Mouse (Mus musculus) limb, embryonic 10.5 days (tissue): ENCODE data around the gene Bicd2. TPM values are rescaled to one million over a fixed set of nuclear protein-coding genes. Genes with fewer than 3 reads are reported as not detected.

Source experiments
- DNase-seq: peaks from one replicate; pipeline ENCODE4 v3.0.0-alpha.2; 2017; ENCODE audit warnings: low spot score
- H3K27ac ChIP-seq: fragments of 300-500 bp; sonication (generic); 2 replicates; pipeline ENCODE4 v1.5.1; 2016; ENCODE audit warnings: mild to moderate bottlenecking
- H3K27me3 ChIP-seq: fragments of 300-500 bp; sonication (generic); 2 replicates; pipeline ENCODE4 v1.6.1; 2016; ENCODE audit warnings: low read depth, mild to moderate bottlenecking; ENCODE audit not compliant: poor library complexity, severe bottlenecking
- H3K36me3 ChIP-seq: fragments of 300-500 bp; sonication (generic); 2 replicates; pipeline ENCODE4 v1.6.1; 2016; ENCODE audit warnings: mild to moderate bottlenecking, moderate library complexity
- H3K4me1 ChIP-seq: fragments of 300-500 bp; sonication (generic); 2 replicates; pipeline ENCODE4 v1.6.1; 2016
- H3K4me3 ChIP-seq: fragments of 300-500 bp; sonication (generic); 2 replicates; pipeline ENCODE4 v1.5.1; 2016; ENCODE audit warnings: mild to moderate bottlenecking, moderate library complexity
- H3K9me3 ChIP-seq: fragments of 300-500 bp; sonication (generic); replicated peaks from 2 replicates; pipeline ENCODE4 v1.6.1; 2016; ENCODE audit warnings: mild to moderate bottlenecking
- WGBS: fragments of 180-500 bp; shearing (Covaris S2); methylation state at CpG from one replicate; pipeline ENCODE4 v1.1.7; 2016; 5-methylcytosine and 5-hydroxymethylcytosine counted together
- polyA plus RNA-seq: library from polyadenylated mRNA; unstranded; fragments of >200 nt; fragmentation: Nextera tagmentation; extraction: Ambion mirVana; gene quantifications from 2 replicates; pipeline ENCODE4 v1.2.1, GENCODE M21; 2016

The Bicd2 gene
- polyA plus RNA-seq, 1 experiment from 2014 or later, result 31.2 TPM

- DNase-seq, result no peak
Observed at GRCm38 (mm10) chr13:49316386-49317162, 24.8 kb upstream of the Bicd2 start.

DNA sequence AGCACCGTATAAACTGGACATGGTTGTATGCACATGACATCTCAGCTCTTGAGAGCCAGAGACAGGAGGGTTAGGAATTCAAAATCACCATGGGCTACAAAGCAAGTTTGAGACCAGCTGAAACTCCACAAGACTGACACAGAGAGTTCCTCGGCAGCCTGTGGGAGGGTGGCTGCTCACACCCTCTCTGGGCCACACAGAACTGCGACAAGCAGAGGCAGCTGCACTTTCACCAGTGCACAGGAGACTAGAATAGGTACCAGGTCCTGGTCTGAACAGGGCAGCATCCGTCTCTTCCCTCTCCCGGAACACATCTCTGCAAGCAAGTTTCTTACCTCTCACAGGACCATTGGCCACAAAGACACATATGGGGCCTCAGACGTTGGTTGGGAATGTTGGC lies 23.9 kb upstream of the Bicd2 start:
- Histone ChIP-seq H3K4me1 (peaks cover 21% of the 10 kb centered on the region), H3K36me3 (no peaks in the 10 kb centered on the region), H3K4me3 (no peak overlapping the region), H3K27ac (peak overlapping the region; percentile 7; the same call in 1 of the 2 replicates), H3K9me3 (no peaks in the 10 kb centered on the region), H3K27me3 (no peaks in the 10 kb centered on the region)
- no peak for DNase-seq
- 83% methylated on average over 6 of the region's 6 CpGs for WGBS

More at GRCm38 (mm10) chr13:49316386-49317162, 24.8 kb upstream of the Bicd2 start:
- no peaks in the 10 kb centered on the region for H3K27me3 ChIP-seq
- H3K4me3 ChIP-seq, result no peak overlapping the region
- peaks cover 16% of the 10 kb centered on the region for H3K4me1 ChIP-seq
- H3K27ac ChIP-seq, result no peak overlapping the region
- WGBS, result 80% methylated on average over 9 of the region's 9 CpGs
- no peaks in the 10 kb centered on the region for H3K9me3 ChIP-seq
- H3K36me3 ChIP-seq, result no peaks in the 10 kb centered on the region

DNA sequence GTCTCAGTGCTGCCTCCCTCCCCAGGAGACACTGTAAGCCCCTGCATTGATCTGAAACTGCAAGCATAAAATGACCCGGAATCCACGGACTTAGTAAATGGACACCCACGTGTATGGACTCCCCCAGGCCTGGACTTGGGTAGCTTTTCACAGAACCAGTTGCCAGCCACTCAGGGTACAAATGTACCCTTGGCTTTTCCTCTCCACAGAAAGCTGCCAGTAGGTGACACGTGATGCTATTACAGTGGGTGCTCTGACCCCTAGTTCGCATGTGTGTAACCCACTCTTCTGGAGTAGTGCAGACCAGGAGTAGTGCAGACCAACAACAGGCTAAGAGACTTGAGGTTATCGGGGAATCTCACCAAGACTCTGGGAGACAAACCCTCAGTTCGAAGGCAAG lies 23.5 kb upstream of the Bicd2 start:
- H3K27me3 ChIP-seq, result no peaks in the 10 kb centered on the region
- H3K4me3 ChIP-seq, result no peak overlapping the region
- no peak overlapping the region for H3K27ac ChIP-seq
- no peaks in the 10 kb centered on the region for H3K36me3 ChIP-seq
- 87% methylated on average over 7 of the region's 7 CpGs for WGBS
- DNase-seq, result no peak
- no peaks in the 10 kb centered on the region for H3K9me3 ChIP-seq
- peaks cover 21% of the 10 kb centered on the region for H3K4me1 ChIP-seq

- Histone ChIP-seq H3K9me3 (no peaks in the 10 kb centered on the region), H3K4me1 (peaks cover 21% of the 10 kb centered on the region), H3K27me3 (no peaks in the 10 kb centered on the region), H3K36me3 (no peaks in the 10 kb centered on the region), H3K4me3 (peak within 1 kb of the TSS; percentile 47), H3K27ac (peak within 1 kb of the TSS; percentile 83)
- 10% methylated on average over 10 of the region's 10 CpGs for WGBS
- peak; percentile 70 for DNase-seq
Observed at GRCm38 (mm10) chr13:49320040-49320439, 21.3 kb upstream of the Bicd2 start, which contains the start of gene Fgd3. Gene Fgd3, minus strand, starts transcription at chr13:49320311.

DNA sequence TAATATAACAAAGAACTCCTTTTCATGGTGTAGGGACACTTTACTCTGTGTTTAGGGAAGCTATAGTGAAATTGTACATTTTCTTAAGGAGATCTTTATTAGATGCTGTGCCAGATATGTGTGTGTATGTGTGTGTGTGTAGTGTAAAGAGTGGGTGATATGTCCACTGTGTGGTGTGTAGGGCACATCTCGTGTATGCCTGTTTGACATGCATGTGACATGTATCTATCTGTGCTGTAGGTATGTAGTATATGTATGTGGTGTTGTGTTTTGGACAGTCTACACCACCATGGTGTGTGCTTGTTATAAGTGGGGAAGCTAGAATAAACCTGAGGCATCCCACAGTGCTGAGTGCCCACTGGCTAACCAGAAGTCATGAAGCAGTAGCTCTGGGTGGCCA lies 20.9 kb upstream of the Bicd2 start:
- Histone ChIP-seq H3K4me3 (peak overlapping the region; percentile 47), H3K9me3 (no peaks in the 10 kb centered on the region), H3K4me1 (peaks cover 21% of the 10 kb centered on the region), H3K27ac (peak overlapping the region; percentile 83; the same call in 1 of the 2 replicates), H3K36me3 (no peaks in the 10 kb centered on the region), H3K27me3 (no peaks in the 10 kb centered on the region)
- DNase-seq, result no peak
- 83% methylated on average over 1 of the region's 1 CpGs for WGBS

DNA sequence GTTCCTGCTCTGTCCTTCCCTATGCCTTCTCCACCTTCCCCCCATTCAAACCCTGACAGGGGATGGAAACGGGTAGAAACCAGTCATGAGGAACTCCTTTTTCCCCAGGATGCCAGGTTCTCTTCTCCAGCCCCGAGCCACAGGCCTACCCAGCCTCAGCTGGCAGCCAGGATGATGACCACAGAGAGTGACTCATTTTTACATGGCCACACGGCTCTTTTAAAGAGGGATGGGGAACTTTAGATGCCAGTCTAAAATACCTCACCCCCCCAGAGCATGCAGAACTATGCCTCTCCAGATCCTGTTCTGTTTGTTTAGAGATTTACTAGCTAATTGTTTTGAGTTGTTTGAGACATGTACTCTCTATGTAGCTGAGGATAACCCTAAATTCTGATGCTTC lies 19.9 kb upstream of the Bicd2 start:
- Histone ChIP-seq H3K36me3 (no peaks in the 10 kb centered on the region), H3K27me3 (no peaks in the 10 kb centered on the region), H3K9me3 (no peaks in the 10 kb centered on the region), H3K4me3 (no peak overlapping the region), H3K4me1 (peaks cover 21% of the 10 kb centered on the region), H3K27ac (no peak overlapping the region)
- 85% methylated on average over 3 of the region's 3 CpGs for WGBS
- no peak for DNase-seq

DNA sequence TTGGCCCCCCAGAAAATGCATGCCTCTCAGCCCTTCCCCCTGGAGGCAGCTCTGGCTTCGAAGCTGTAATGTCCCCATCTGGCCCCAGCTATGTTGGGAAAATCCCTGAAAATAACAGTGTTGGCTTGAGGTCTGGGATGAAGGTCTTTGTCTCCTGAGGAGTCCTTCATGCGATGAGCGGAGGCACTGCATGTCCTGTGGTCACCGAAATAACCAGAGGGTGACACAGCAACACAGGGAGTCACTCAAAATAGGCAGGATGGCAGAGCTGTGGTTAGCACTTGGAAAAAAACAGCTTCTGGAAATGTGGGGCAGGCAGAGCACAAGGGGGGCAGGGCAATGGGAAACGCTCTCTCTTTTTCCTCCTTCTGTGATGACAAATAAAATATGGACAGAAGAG lies 19.2 kb upstream of the Bicd2 start:
- 0 out of 2 replicates have a peak overlapping the region, but pooled peaks have one; percentile 25 for H3K27ac ChIP-seq
- no peaks in the 10 kb centered on the region for H3K27me3 ChIP-seq
- DNase-seq, result no peak

DNA sequence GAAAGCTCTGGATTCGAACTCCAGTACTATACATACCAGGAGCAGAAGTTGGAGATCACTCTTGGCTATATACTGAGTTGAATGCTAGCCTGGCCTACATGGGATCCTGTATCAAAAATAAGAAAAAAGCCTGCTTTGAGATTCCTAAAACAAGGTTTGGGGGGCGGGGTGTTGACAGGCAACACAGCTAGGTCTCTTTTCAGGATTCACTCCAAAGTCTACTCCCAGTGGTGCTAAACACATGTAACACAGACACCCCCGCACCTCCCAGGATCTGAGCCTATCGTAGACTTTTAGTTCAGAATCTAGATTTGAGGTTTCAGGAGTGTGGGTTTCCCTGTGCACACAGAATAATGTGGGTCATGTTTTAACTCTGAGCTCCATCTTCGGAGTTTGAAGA lies 18.6 kb upstream of the Bicd2 start:
- Histone ChIP-seq H3K9me3 (no peaks in the 10 kb centered on the region), H3K27ac (no peak overlapping the region), H3K4me3 (no peak overlapping the region), H3K4me1 (peaks cover 21% of the 10 kb centered on the region), H3K27me3 (no peaks in the 10 kb centered on the region), H3K36me3 (no peaks in the 10 kb centered on the region)
- 90% methylated on average over 5 of the region's 5 CpGs for WGBS
- DNase-seq, result no peak

More for the DNA sequence above, 19.2 kb upstream of the Bicd2 start:
- Histone ChIP-seq H3K36me3 (no peaks in the 10 kb centered on the region), H3K9me3 (no peaks in the 10 kb centered on the region), H3K4me1 (peaks cover 21% of the 10 kb centered on the region), H3K4me3 (no peak overlapping the region)
- 89% methylated on average over 5 of the region's 5 CpGs for WGBS

- Histone ChIP-seq H3K27me3 (no peaks in the 10 kb centered on the region), H3K36me3 (no peaks in the 10 kb centered on the region), H3K27ac (no peak overlapping the region), H3K4me1 (peaks cover 14% of the 10 kb centered on the region), H3K4me3 (no peak overlapping the region), H3K9me3 (no peaks in the 10 kb centered on the region)
- WGBS, result 91% methylated on average over 5 of the region's 5 CpGs
- DNase-seq, result no peak
Observed at GRCm38 (mm10) chr13:49324871-49325270, 16.5 kb upstream of the Bicd2 start.

DNA sequence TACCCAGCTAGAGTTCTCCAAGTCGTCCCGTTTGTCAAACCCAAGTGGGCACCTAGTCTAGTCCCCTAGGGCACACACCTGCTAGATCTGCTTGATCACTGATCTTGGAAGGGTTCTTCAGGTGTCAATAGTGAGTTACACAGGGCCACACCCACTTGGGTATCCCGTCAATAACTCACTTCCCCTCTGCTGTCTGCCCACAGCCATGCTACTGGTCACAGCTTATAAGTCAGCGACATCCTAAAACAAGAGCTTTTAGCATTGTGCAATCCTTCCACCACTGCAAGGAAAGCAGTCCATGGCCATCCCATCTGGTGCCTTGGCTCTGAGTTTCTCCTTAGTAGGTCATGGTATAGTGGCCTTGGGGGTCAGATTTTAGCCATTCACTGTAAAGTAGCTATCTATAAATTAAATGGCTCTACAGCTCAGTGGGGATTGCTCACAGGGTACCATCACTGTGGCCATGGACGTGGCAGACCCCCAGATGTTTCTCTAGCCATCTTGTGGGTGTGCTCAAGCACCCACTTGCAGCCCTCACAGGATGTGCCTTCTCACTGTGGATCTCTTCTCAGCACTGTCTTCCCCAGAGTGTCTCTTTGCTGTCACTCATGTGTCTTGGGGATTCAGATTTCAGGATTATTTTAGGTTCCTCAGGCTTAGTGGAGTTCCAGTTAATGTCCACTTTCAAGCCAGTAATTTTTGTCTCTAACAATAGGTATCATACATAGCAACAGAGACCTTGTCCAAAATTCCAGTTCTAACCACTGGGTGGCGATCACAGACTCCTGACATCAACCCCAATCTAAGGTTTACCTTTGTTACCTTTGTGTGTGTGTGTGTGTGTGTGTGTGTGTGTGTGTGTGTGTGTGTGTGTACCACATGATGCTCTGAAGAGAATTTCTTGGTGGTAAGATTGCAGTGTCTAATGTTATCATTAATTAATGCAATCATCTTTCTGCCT lies 14.9 kb upstream of the Bicd2 start:
- Histone ChIP-seq H3K9me3 (no peaks in the 10 kb centered on the region), H3K27ac (no peak overlapping the region), H3K27me3 (no peaks in the 10 kb centered on the region), H3K36me3 (no peaks in the 10 kb centered on the region), H3K4me3 (no peak overlapping the region), H3K4me1 (0 out of 2 replicates have a peak, but pooled peaks cover 5% of the 10 kb centered on the region)
- 61% methylated on average over 6 of the region's 6 CpGs for WGBS
- DNase-seq, result peak; percentile 48

- WGBS, result 88% methylated on average over 4 of the region's 4 CpGs
- H3K36me3 ChIP-seq, result no peaks in the 10 kb centered on the region
- no peaks in the 10 kb centered on the region for H3K27me3 ChIP-seq
Observed at GRCm38 (mm10) chr13:49328101-49328500, 13.3 kb upstream of the Bicd2 start.

DNA sequence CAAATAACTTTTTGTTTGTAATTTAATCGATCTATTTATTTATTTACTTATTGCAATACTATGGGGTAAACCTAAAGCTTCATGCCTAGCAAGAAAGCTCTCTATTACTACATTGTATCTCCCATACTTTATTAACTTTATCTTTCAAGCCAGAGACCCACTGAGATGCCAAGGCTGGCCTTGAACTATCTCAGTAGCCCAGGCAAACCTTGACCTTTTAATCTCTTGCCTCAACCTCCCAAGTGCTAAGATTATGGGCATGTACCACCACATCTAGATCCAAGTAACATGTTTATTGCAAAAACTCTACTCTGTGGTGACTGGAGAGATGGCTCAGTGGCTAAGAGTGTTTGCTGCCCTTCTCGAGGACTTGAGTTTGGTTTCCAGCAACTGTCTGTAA lies 8.1 kb upstream of the Bicd2 start:
- H3K9me3 ChIP-seq, result no peaks in the 10 kb centered on the region
- no peaks in the 10 kb centered on the region for H3K36me3 ChIP-seq
- H3K4me3 ChIP-seq, result no peak overlapping the region
- DNase-seq, result no peak
- peaks cover 11% of the 10 kb centered on the region for H3K4me1 ChIP-seq
- no peaks in the 10 kb centered on the region for H3K27me3 ChIP-seq
- H3K27ac ChIP-seq, result no peak overlapping the region
- 78% methylated on average over 2 of the region's 2 CpGs for WGBS

More at GRCm38 (mm10) chr13:49328101-49328500, 13.3 kb upstream of the Bicd2 start:
- no peak for DNase-seq
- H3K9me3 ChIP-seq, result no peaks in the 10 kb centered on the region
- H3K4me3 ChIP-seq, result no peak overlapping the region
- no peaks in the 10 kb centered on the region for H3K4me1 ChIP-seq
- H3K27ac ChIP-seq, result no peak overlapping the region
